Mouse (Mus musculus) forebrain, embryonic 16.5 days (tissue): ENCODE measurements around the gene Vps39. TPM values are rescaled to one million over a fixed set of nuclear protein-coding genes. Genes with fewer than 3 reads are reported as not detected.

Experiments
- ATAC-seq: fragments of 200-750 bp; cut with Nextera tagmentation; 2 replicates; pipeline ENCODE4 v1.8.0; 2017; ENCODE audit warnings: mild to moderate bottlenecking, moderate library complexity
- H3K27ac ChIP-seq: fragments of 300-500 bp; sonication (generic); 2 replicates; pipeline ENCODE4 v1.5.1; 2014; ENCODE audit warnings: low read length, control low read depth
- H3K27me3 ChIP-seq: fragments of 300-500 bp; sonication (generic); replicated peaks from 2 replicates; pipeline ENCODE4 v1.6.1; 2014; ENCODE audit warnings: low read length; ENCODE audit not compliant: control insufficient read depth, insufficient read depth
- H3K36me3 ChIP-seq: fragments of 300-500 bp; sonication (generic); 2 replicates; pipeline ENCODE4 v1.6.1; 2014; ENCODE audit not compliant: control insufficient read depth, insufficient read depth
- H3K4me1 ChIP-seq: fragments of 300-500 bp; sonication (generic); replicated peaks from 2 replicates; pipeline ENCODE4 v1.6.1; 2014; ENCODE audit warnings: low read length; ENCODE audit not compliant: control insufficient read depth, insufficient read depth
- H3K4me2 ChIP-seq: fragments of 300-500 bp; sonication (generic); 2 replicates; pipeline ENCODE4 v1.6.1; 2014; ENCODE audit warnings: mild to moderate bottlenecking, low read length, control low read depth
- H3K4me3 ChIP-seq: fragments of 300-500 bp; sonication (generic); replicated peaks from 2 replicates; pipeline ENCODE4 v1.5.1; 2014; ENCODE audit warnings: mild to moderate bottlenecking, low read length, control low read depth
- H3K9ac ChIP-seq: fragments of 300-500 bp; sonication (generic); replicated peaks from 2 replicates; pipeline ENCODE4 v1.6.1; 2014; ENCODE audit warnings: low read depth, low read length, control low read depth
- H3K9me3 ChIP-seq: fragments of 300-500 bp; sonication (generic); 2 replicates; pipeline ENCODE4 v1.6.1; 2016; ENCODE audit warnings: low read length; ENCODE audit not compliant: control insufficient read depth
- WGBS: fragments of 180-500 bp; shearing (Covaris S2); extraction: QIAGEN DNeasy Blood & Tissue Kit; methylation state at CpG from one replicate; pipeline ENCODE4 v1.1.7; 2014; 5-methylcytosine and 5-hydroxymethylcytosine counted together
- polyA plus RNA-seq: library from polyadenylated mRNA; unstranded; fragments of >200 nt; fragmentation: Nextera tagmentation; extraction: Ambion mirVana; gene quantifications from 2 replicates; pipeline ENCODE4 v1.2.1, GENCODE M21; 2015

Vps39 gene
- 54.4 and 55.0 TPM in 2 replicates for polyA plus RNA-seq

GRCm38 (mm10) chr2:120352682-120353646, at the start of gene Vps39:
TSS of gene Vps39 (minus strand) at chr2:120353137.
- ATAC-seq: peak; percentile 99
- Histone ChIP-seq H3K27me3 (no peaks in the 10 kb centered on the region), H3K27ac (peak within 1 kb of the TSS; percentile 67), H3K36me3 (peaks cover 7% of the 10 kb centered on the region), H3K9ac (peak within 1 kb of the TSS; percentile 93), H3K4me1 (peaks cover 13% of the 10 kb centered on the region), H3K9me3 (no peaks in the 10 kb centered on the region), H3K4me2 (peak within 1 kb of the TSS; percentile 54), H3K4me3 (peak within 1 kb of the TSS; percentile 99)
- 12% methylated on average over 44 of the region's 44 CpGs for WGBS

GRCm38 (mm10) chr2:120397951-120398350, 45.0 kb upstream of the Vps39 start:
- no peak overlapping the region for H3K27ac ChIP-seq
- H3K4me1 ChIP-seq: peaks cover 7% of the 10 kb centered on the region
- WGBS: 86% methylated on average over 1 of the region's 1 CpGs
- H3K4me3 ChIP-seq: no peak overlapping the region
- ATAC-seq: no peak
- H3K9ac ChIP-seq: no peak overlapping the region
- no peaks in the 10 kb centered on the region for H3K27me3 ChIP-seq
- H3K4me2 ChIP-seq: no peak overlapping the region
- peaks cover 11% of the 10 kb centered on the region for H3K36me3 ChIP-seq
- no peaks in the 10 kb centered on the region for H3K9me3 ChIP-seq

- Histone ChIP-seq H3K9me3 (no peaks in the 10 kb centered on the region), H3K4me1 (no peaks in the 10 kb centered on the region), H3K4me3 (no peak overlapping the region), H3K27me3 (no peaks in the 10 kb centered on the region), H3K4me2 (no peak overlapping the region), H3K36me3 (peaks cover 23% of the 10 kb centered on the region), H3K27ac (no peak overlapping the region), H3K9ac (no peak overlapping the region)
- ATAC-seq: no peak
Observed at GRCm38 (mm10) chr2:120392406-120392805, 39.5 kb upstream of the Vps39 start.

- Histone ChIP-seq H3K9me3 (no peaks in the 10 kb centered on the region), H3K4me1 (no peaks in the 10 kb centered on the region), H3K4me2 (no peak overlapping the region), H3K27ac (no peak overlapping the region), H3K36me3 (peaks cover 23% of the 10 kb centered on the region), H3K27me3 (no peaks in the 10 kb centered on the region), H3K9ac (no peak overlapping the region), H3K4me3 (no peak overlapping the region)
- WGBS: 95% methylated on average over 1 of the region's 1 CpGs
- no peak for ATAC-seq
Observed at GRCm38 (mm10) chr2:120390934-120391333, 38.0 kb upstream of the Vps39 start.

- Histone ChIP-seq H3K9me3 (no peaks in the 10 kb centered on the region), H3K27me3 (no peaks in the 10 kb centered on the region), H3K36me3 (peaks cover 23% of the 10 kb centered on the region), H3K9ac (no peak overlapping the region), H3K4me1 (no peaks in the 10 kb centered on the region), H3K4me3 (no peak overlapping the region), H3K27ac (no peak overlapping the region), H3K4me2 (no peak overlapping the region)
- WGBS: 88% methylated on average over 3 of the region's 3 CpGs
- ATAC-seq: no peak
Observed at GRCm38 (mm10) chr2:120389376-120389775, 36.4 kb upstream of the Vps39 start.

- no peak overlapping the region for H3K4me2 ChIP-seq
- H3K9me3 ChIP-seq: no peaks in the 10 kb centered on the region
- H3K9ac ChIP-seq: no peak overlapping the region
- H3K36me3 ChIP-seq: peaks cover 15% of the 10 kb centered on the region
- WGBS: 87% methylated on average over 1 of the region's 1 CpGs
- no peaks in the 10 kb centered on the region for H3K27me3 ChIP-seq
- H3K27ac ChIP-seq: no peak overlapping the region
- H3K4me1 ChIP-seq: no peaks in the 10 kb centered on the region
- no peak overlapping the region for H3K4me3 ChIP-seq
- ATAC-seq: no peak
Observed at GRCm38 (mm10) chr2:120387291-120387690, 34.4 kb upstream of the Vps39 start.

- H3K9me3 ChIP-seq: no peaks in the 10 kb centered on the region
- no peaks in the 10 kb centered on the region for H3K27me3 ChIP-seq
- no peak overlapping the region for H3K4me3 ChIP-seq
- no peak overlapping the region for H3K4me2 ChIP-seq
- no peak overlapping the region for H3K9ac ChIP-seq
- H3K27ac ChIP-seq: no peak overlapping the region
- no peaks in the 10 kb centered on the region for H3K4me1 ChIP-seq
- H3K36me3 ChIP-seq: peaks cover 15% of the 10 kb centered on the region
- no peak for ATAC-seq
- 96% methylated on average over 1 of the region's 1 CpGs for WGBS
Observed at GRCm38 (mm10) chr2:120386264-120386663, 33.3 kb upstream of the Vps39 start.

- no peaks in the 10 kb centered on the region for H3K27me3 ChIP-seq
- 80% methylated on average over 4 of the region's 4 CpGs for WGBS
- H3K4me1 ChIP-seq: no peaks in the 10 kb centered on the region
- H3K9ac ChIP-seq: no peak overlapping the region
- no peak for ATAC-seq
- no peak overlapping the region for H3K4me2 ChIP-seq
- H3K4me3 ChIP-seq: no peak overlapping the region
- H3K9me3 ChIP-seq: no peaks in the 10 kb centered on the region
- H3K27ac ChIP-seq: no peak overlapping the region
- H3K36me3 ChIP-seq: peaks cover 31% of the 10 kb centered on the region
Observed at GRCm38 (mm10) chr2:120373858-120374257, 20.9 kb upstream of the Vps39 start.

GRCm38 (mm10) chr2:120367416-120368207, 14.7 kb upstream of the Vps39 start:
- Histone ChIP-seq H3K4me3 (no peak overlapping the region), H3K4me2 (no peak overlapping the region), H3K9me3 (no peaks in the 10 kb centered on the region), H3K27ac (no peak overlapping the region), H3K27me3 (no peaks in the 10 kb centered on the region), H3K9ac (no peak overlapping the region), H3K36me3 (peaks cover 29% of the 10 kb centered on the region), H3K4me1 (no peaks in the 10 kb centered on the region)
- 91% methylated on average over 4 of the region's 4 CpGs for WGBS
- ATAC-seq: no peak
